Mouse (Mus musculus): ENCODE measurements at regions not wholly inside any gene's neighbourhood (a gene's known extent, or its start where the extent isn't known, plus 50 kb on each side); places are given as distances from the start of the nearest gene placed in this dataset.

DNA sequence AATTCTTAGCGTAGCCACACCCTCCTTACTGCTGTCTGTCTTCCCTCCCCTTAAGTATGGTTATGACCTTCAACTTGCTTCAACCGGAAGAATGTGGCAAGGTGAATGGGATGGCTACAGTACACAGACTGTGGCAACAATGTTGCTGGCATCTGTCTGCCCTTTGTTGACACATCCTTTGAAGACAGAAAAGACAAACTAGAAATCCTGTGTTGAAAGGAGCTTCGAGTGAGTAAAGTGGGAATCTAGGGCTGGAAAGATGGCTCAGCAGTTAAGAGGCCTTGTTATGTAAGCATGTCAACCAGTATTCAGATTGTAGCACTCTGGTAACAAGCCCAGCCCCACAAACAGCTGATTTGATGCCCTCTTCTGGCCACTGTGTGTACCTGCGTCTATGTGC, 60.2 kb upstream of the Ercc4 start:
- TF ChIP-seq CTCF (IDR thresholded peaks at IDR 0.05; ENCODE audit: low read depth) (no peak), EP300 (IDR thresholded peaks at IDR 0.05; ENCODE audit: low read depth) (no peak)

All from heart, postnatal 0 days (tissue).